Mouse (Mus musculus) kidney, adult 2 months (tissue): ENCODE results near the gene Pcnp.

Experiments used
- CTCF ChIP-seq: fragments of 200-500 bp; conservative IDR thresholded peaks from 2 replicates; pipeline ENCODE4 v1.5.1; 2011; ENCODE audit warnings: low read depth, mild to moderate bottlenecking, control low read depth, low read length, moderate library complexity, mixed read lengths; ENCODE audit not compliant: insufficient read depth, insufficient read length
- POLR2A ChIP-seq: fragments of 200-500 bp; IDR thresholded peaks from one replicate; pipeline ENCODE4 v1.6.1; 2011; ENCODE audit warnings: low read depth, low read length, control low read depth

DNA sequence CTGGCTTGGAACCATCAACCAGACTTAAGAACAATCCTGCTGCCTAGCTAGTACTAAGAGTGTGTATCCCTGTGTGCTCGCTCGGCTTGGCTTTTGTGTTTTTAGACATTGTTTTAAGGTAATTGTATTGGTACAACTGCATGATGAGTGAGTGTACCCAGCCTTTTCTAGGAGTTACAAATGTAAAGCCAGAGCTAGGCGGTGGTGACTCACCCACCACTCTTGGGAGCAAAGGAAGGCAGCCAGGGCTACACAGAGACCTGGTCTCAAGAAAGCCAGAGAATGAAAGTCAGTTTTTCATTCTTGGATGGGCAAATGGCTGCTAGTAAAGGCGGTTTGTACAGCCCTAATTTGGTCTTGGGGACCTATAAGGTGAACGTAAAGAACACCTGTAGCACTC lies 59.1 kb downstream of the Pcnp start:
- TF ChIP-seq CTCF: no peak
- no peak for TF ChIP-seq POLR2A
